Mouse (Mus musculus): ENCODE measurements around the gene Pla2g1b. TPM values are rescaled to one million over a fixed set of nuclear protein-coding genes. Genes with fewer than 3 reads are reported as not detected.

The Pla2g1b gene
- polyA plus RNA-seq, 1 experiment from 2014 or later: 15.4 TPM

- no peak for ATAC-seq (ENCODE audit: insufficient read depth, low FRiP score, low read depth)
- H3K4me1 ChIP-seq: peaks cover 57% of the 10 kb centered on the region
- H3K27ac ChIP-seq: peak overlapping the region; percentile 79
- H3K36me3 ChIP-seq: no peaks in the 10 kb centered on the region
- 89% methylated on average over 4 of the region's 4 CpGs for WGBS
- H3K27me3 ChIP-seq (replicated peaks): no peaks in the 10 kb centered on the region
- H3K4me3 ChIP-seq (replicated peaks): no peak overlapping the region
- H3K9ac ChIP-seq: no peak overlapping the region
- no peaks in the 10 kb centered on the region for H3K9me3 ChIP-seq
- 0 out of 2 replicates have a peak overlapping the region, but pooled peaks have one; percentile 1 for H3K4me2 ChIP-seq
These were observed 56.5 kb downstream of the Pla2g1b start for GRCm38 (mm10) chr5:115522531-115522930.

- 72% methylated on average over 15 of the region's 15 CpGs for WGBS
- 0 out of 2 replicates have a peak overlapping the region, but pooled peaks have one; percentile 1 for H3K4me2 ChIP-seq
- H3K4me1 ChIP-seq: peaks cover 57% of the 10 kb centered on the region
- H3K4me3 ChIP-seq (replicated peaks): no peak overlapping the region
- no peaks in the 10 kb centered on the region for H3K36me3 ChIP-seq
- H3K27me3 ChIP-seq (replicated peaks): no peaks in the 10 kb centered on the region
- 0 out of 2 replicates have a peak, but pooled peaks have one; percentile 17 for ATAC-seq (ENCODE audit: insufficient read depth, low FRiP score, low read depth)
- no peak overlapping the region for H3K9ac ChIP-seq
- H3K27ac ChIP-seq: no peak overlapping the region
- H3K9me3 ChIP-seq: no peaks in the 10 kb centered on the region
These were observed 57.0 kb downstream of the Pla2g1b start for GRCm38 (mm10) chr5:115522981-115523499.

- Histone ChIP-seq H3K27me3 (replicated peaks) (no peaks in the 10 kb centered on the region), H3K4me1 (peaks cover 62% of the 10 kb centered on the region), H3K9me3 (no peaks in the 10 kb centered on the region), H3K4me2 (peak overlapping the region; percentile 35), H3K27ac (peak overlapping the region; percentile 59; the same call in 1 of the 2 replicates), H3K4me3 (replicated peaks) (no peak overlapping the region), H3K9ac (no peak overlapping the region), H3K36me3 (no peaks in the 10 kb centered on the region)
- no peak for ATAC-seq (ENCODE audit: insufficient read depth, low FRiP score, low read depth)
- WGBS: 13% methylated on average over 15 of the region's 15 CpGs
These were observed 57.9 kb downstream of the Pla2g1b start for GRCm38 (mm10) chr5:115523971-115524370.

Other genes starting within 250 kb of the Pla2g1b start
- 106 and 116 TPM in 2 replicates for gene Pop5, start 230.4 kb upstream of the Pla2g1b start, polyA plus RNA-seq (2015; fragmentation: Nextera tagmentation; extraction: Ambion mirVana)
- 138 and 139 TPM in 2 replicates for gene Rnf10, start 193.4 kb upstream of the Pla2g1b start, polyA plus RNA-seq (2015; fragmentation: Nextera tagmentation; extraction: Ambion mirVana)
- gene Coq5, start 186.6 kb upstream of the Pla2g1b start, polyA plus RNA-seq (2015; fragmentation: Nextera tagmentation; extraction: Ambion mirVana): 46.5 and 47.9 TPM in 2 replicates
- 1,324 and 1,567 TPM in 2 replicates for gene Dynll1, start 165.3 kb upstream of the Pla2g1b start, polyA plus RNA-seq (2015; fragmentation: Nextera tagmentation; extraction: Ambion mirVana)
- 233 and 262 TPM in 2 replicates for gene Srsf9, start 139.1 kb upstream of the Pla2g1b start, polyA plus RNA-seq (2015; fragmentation: Nextera tagmentation; extraction: Ambion mirVana)
- 23.0 and 26.6 TPM in 2 replicates for gene Gatc, start 125.1 kb upstream of the Pla2g1b start, polyA plus RNA-seq (2015; fragmentation: Nextera tagmentation; extraction: Ambion mirVana)
- 52.0 and 58.1 TPM in 2 replicates for gene Triap1, start 125.0 kb upstream of the Pla2g1b start, polyA plus RNA-seq (2015; fragmentation: Nextera tagmentation; extraction: Ambion mirVana)
- 1,002 and 1,095 TPM in 2 replicates for gene Cox6a1, start 117.3 kb upstream of the Pla2g1b start, polyA plus RNA-seq (2015; fragmentation: Nextera tagmentation; extraction: Ambion mirVana)
- 8.0 and 8.3 TPM in 2 replicates for gene Msi1, start 36.7 kb upstream of the Pla2g1b start, polyA plus RNA-seq (2015; fragmentation: Nextera tagmentation; extraction: Ambion mirVana)
- gene Sirt4, start 18.5 kb downstream of the Pla2g1b start, polyA plus RNA-seq (2015; fragmentation: Nextera tagmentation; extraction: Ambion mirVana): 21.7 and 26.6 TPM in 2 replicates
- gene Pxn, start 40.4 kb downstream of the Pla2g1b start, polyA plus RNA-seq (2015; fragmentation: Nextera tagmentation; extraction: Ambion mirVana): 37.0 and 43.0 TPM in 2 replicates
- gene Rplp0, start 93.2 kb downstream of the Pla2g1b start, polyA plus RNA-seq (2015; fragmentation: Nextera tagmentation; extraction: Ambion mirVana): 1,425 and 1,562 TPM in 2 replicates
- 34.9 and 36.4 TPM in 2 replicates for gene Gcn1l1, start 99.0 kb downstream of the Pla2g1b start, polyA plus RNA-seq (2015; fragmentation: Nextera tagmentation; extraction: Ambion mirVana)
- 16.3 and 16.7 TPM in 2 replicates for gene Rab35, start 165.6 kb downstream of the Pla2g1b start, polyA plus RNA-seq (2015; fragmentation: Nextera tagmentation; extraction: Ambion mirVana)

Data from stomach, embryonic 15.5 days (tissue).